Mouse (Mus musculus): ENCODE data around the gene Gm35315. TPM values are rescaled to one million over a fixed set of nuclear protein-coding genes. Genes with fewer than 3 reads are reported as not detected.

Gm35315 gene
- 0.41 and 0.45 TPM in 2 replicates for polyA plus RNA-seq (2015; fragmentation: Nextera tagmentation; extraction: Ambion mirVana)

- Histone ChIP-seq H3K9ac (ENCODE audit: low read length) (peak within 1 kb of the TSS; percentile 47), H3K36me3 (ENCODE audit: control insufficient read depth, insufficient read depth, low read length) (no peaks in the 10 kb centered on the region), H3K27me3 (ENCODE audit: control insufficient read depth, insufficient read depth, low read length) (no peaks in the 10 kb centered on the region), H3K4me1 (replicated peaks; ENCODE audit: control insufficient read depth, insufficient read depth) (no peaks in the 10 kb centered on the region), H3K4me2 (replicated peaks; ENCODE audit: low read depth) (peak within 1 kb of the TSS; percentile 80), H3K27ac (replicated peaks) (peak within 1 kb of the TSS; percentile 63; the same call in 1 of the 2 replicates), H3K9me3 (ENCODE audit: control insufficient read depth, low read length) (no peaks in the 10 kb centered on the region), H3K4me3 (ENCODE audit: low read depth, low read length) (peak within 1 kb of the TSS; percentile 51)
- DNase-seq (ENCODE audit: low spot score) (peak; percentile 81), ATAC-seq (ENCODE audit: low FRiP score, low TSS enrichment) (peak; percentile 99)
- 2% methylated on average over 25 of the region's 25 CpGs for WGBS
- TF ChIP-seq EP300 (optimal IDR thresholded peaks at IDR 0.05) (no peak), CTCF (IDR thresholded peaks at IDR 0.05; ENCODE audit: low read depth) (no peak; the same call in 1 of the 2 replicates)
Observed at GRCm38 (mm10) chr5:110094030-110094846, at the start of gene Gm35315. TSS of gene Gm35315 (minus strand) at chr5:110094420.

GRCm38 (mm10) chr5:110143007-110143406 is 48.8 kb upstream of the Gm35315 start:
- no peak overlapping the region for H3K9ac ChIP-seq (ENCODE audit: low read length)
- no peak for ATAC-seq (ENCODE audit: low FRiP score, low TSS enrichment)
- DNase-seq (ENCODE audit: low spot score) = no peak
- no peak overlapping the region for H3K4me3 ChIP-seq (ENCODE audit: low read depth, low read length)
- H3K4me2 ChIP-seq (replicated peaks; ENCODE audit: low read depth) = no peak overlapping the region
- TF ChIP-seq CTCF (IDR thresholded peaks at IDR 0.05; ENCODE audit: low read depth) (peak; percentile 68), EP300 (optimal IDR thresholded peaks at IDR 0.05) (no peak)
- 84% methylated on average over 5 of the region's 5 CpGs for WGBS
- peaks cover 7% of the 10 kb centered on the region for H3K36me3 ChIP-seq (ENCODE audit: control insufficient read depth, insufficient read depth, low read length)
- no peak overlapping the region for H3K27ac ChIP-seq (replicated peaks)
- H3K9me3 ChIP-seq (ENCODE audit: control insufficient read depth, low read length) = no peaks in the 10 kb centered on the region
- H3K4me1 ChIP-seq (replicated peaks; ENCODE audit: control insufficient read depth, insufficient read depth) = no peaks in the 10 kb centered on the region
- H3K27me3 ChIP-seq (ENCODE audit: control insufficient read depth, insufficient read depth, low read length) = no peaks in the 10 kb centered on the region

- 74% methylated on average over 2 of the region's 2 CpGs for WGBS
- ATAC-seq (ENCODE audit: low FRiP score, low TSS enrichment) = no peak
- H3K4me1 ChIP-seq (replicated peaks; ENCODE audit: control insufficient read depth, insufficient read depth) = no peaks in the 10 kb centered on the region
- H3K9me3 ChIP-seq (ENCODE audit: control insufficient read depth, low read length) = no peaks in the 10 kb centered on the region
- TF ChIP-seq CTCF (IDR thresholded peaks at IDR 0.05; ENCODE audit: low read depth) = no peak
- no peak for TF ChIP-seq EP300 (optimal IDR thresholded peaks at IDR 0.05)
- no peak overlapping the region for H3K9ac ChIP-seq (ENCODE audit: low read length)
- DNase-seq (ENCODE audit: low spot score) = no peak
- H3K36me3 ChIP-seq (ENCODE audit: control insufficient read depth, insufficient read depth, low read length) = peaks cover 4% of the 10 kb centered on the region
- H3K27me3 ChIP-seq (ENCODE audit: control insufficient read depth, insufficient read depth, low read length) = no peaks in the 10 kb centered on the region
- no peak overlapping the region for H3K4me3 ChIP-seq (ENCODE audit: low read depth, low read length)
- H3K27ac ChIP-seq (replicated peaks) = no peak overlapping the region
- no peak overlapping the region for H3K4me2 ChIP-seq (replicated peaks; ENCODE audit: low read depth)
Observed at GRCm38 (mm10) chr5:110142309-110142708, 48.1 kb upstream of the Gm35315 start.

- H3K9ac ChIP-seq (ENCODE audit: low read length) = no peak overlapping the region
Observed at GRCm38 (mm10) chr5:110140424-110140823, 46.2 kb upstream of the Gm35315 start.

GRCm38 (mm10) chr5:110139325-110139724 is 45.1 kb upstream of the Gm35315 start:
- H3K36me3 ChIP-seq (ENCODE audit: control insufficient read depth, insufficient read depth, low read length) = peaks cover 4% of the 10 kb centered on the region
- no peak overlapping the region for H3K4me3 ChIP-seq (ENCODE audit: low read depth, low read length)
- H3K9ac ChIP-seq (ENCODE audit: low read length) = no peak overlapping the region
- WGBS = 94% methylated on average over 3 of the region's 3 CpGs
- no peaks in the 10 kb centered on the region for H3K9me3 ChIP-seq (ENCODE audit: control insufficient read depth, low read length)
- no peak for TF ChIP-seq CTCF (IDR thresholded peaks at IDR 0.05; ENCODE audit: low read depth)
- TF ChIP-seq EP300 (optimal IDR thresholded peaks at IDR 0.05) = no peak
- DNase-seq (ENCODE audit: low spot score) = no peak
- H3K27ac ChIP-seq (replicated peaks) = no peak overlapping the region
- H3K4me1 ChIP-seq (replicated peaks; ENCODE audit: control insufficient read depth, insufficient read depth) = no peaks in the 10 kb centered on the region
- ATAC-seq (ENCODE audit: low FRiP score, low TSS enrichment) = no peak
- H3K27me3 ChIP-seq (ENCODE audit: control insufficient read depth, insufficient read depth, low read length) = no peaks in the 10 kb centered on the region
- no peak overlapping the region for H3K4me2 ChIP-seq (replicated peaks; ENCODE audit: low read depth)

More at GRCm38 (mm10) chr5:110140424-110140823, 46.2 kb upstream of the Gm35315 start:
- H3K4me2 ChIP-seq (replicated peaks; ENCODE audit: low read depth) = no peak overlapping the region
- TF ChIP-seq EP300 (optimal IDR thresholded peaks at IDR 0.05) (no peak), CTCF (IDR thresholded peaks at IDR 0.05; ENCODE audit: low read depth) (no peak)
- no peak for DNase-seq (ENCODE audit: low spot score)
- no peak overlapping the region for H3K27ac ChIP-seq (replicated peaks)
- H3K27me3 ChIP-seq (ENCODE audit: control insufficient read depth, insufficient read depth, low read length) = no peaks in the 10 kb centered on the region
- H3K9me3 ChIP-seq (ENCODE audit: control insufficient read depth, low read length) = no peaks in the 10 kb centered on the region
- H3K4me1 ChIP-seq (replicated peaks; ENCODE audit: control insufficient read depth, insufficient read depth) = no peaks in the 10 kb centered on the region
- no peak for ATAC-seq (ENCODE audit: low FRiP score, low TSS enrichment)
- H3K36me3 ChIP-seq (ENCODE audit: control insufficient read depth, insufficient read depth, low read length) = peaks cover 4% of the 10 kb centered on the region
- H3K4me3 ChIP-seq (ENCODE audit: low read depth, low read length) = no peak overlapping the region
- WGBS = 90% methylated on average over 7 of the region's 7 CpGs

GRCm38 (mm10) chr5:110137816-110138215 is 43.6 kb upstream of the Gm35315 start:
- no peaks in the 10 kb centered on the region for H3K36me3 ChIP-seq (ENCODE audit: control insufficient read depth, insufficient read depth, low read length)

More at GRCm38 (mm10) chr5:110137816-110138215, 43.6 kb upstream of the Gm35315 start:
- TF ChIP-seq CTCF (IDR thresholded peaks at IDR 0.05; ENCODE audit: low read depth) (no peak), EP300 (optimal IDR thresholded peaks at IDR 0.05) (no peak)
- no peaks in the 10 kb centered on the region for H3K4me1 ChIP-seq (replicated peaks; ENCODE audit: control insufficient read depth, insufficient read depth)
- no peak for ATAC-seq (ENCODE audit: low FRiP score, low TSS enrichment)
- H3K9ac ChIP-seq (ENCODE audit: low read length) = no peak overlapping the region
- H3K4me2 ChIP-seq (replicated peaks; ENCODE audit: low read depth) = no peak overlapping the region
- no peak overlapping the region for H3K27ac ChIP-seq (replicated peaks)
- 99% methylated on average over 3 of the region's 3 CpGs for WGBS
- H3K4me3 ChIP-seq (ENCODE audit: low read depth, low read length) = no peak overlapping the region
- no peaks in the 10 kb centered on the region for H3K27me3 ChIP-seq (ENCODE audit: control insufficient read depth, insufficient read depth, low read length)
- DNase-seq (ENCODE audit: low spot score) = no peak
- H3K9me3 ChIP-seq (ENCODE audit: control insufficient read depth, low read length) = 0 out of 2 replicates have a peak, but pooled peaks cover 3% of the 10 kb centered on the region

Measured in stomach, postnatal 0 days (tissue).